Mouse (Mus musculus) thymus, adult 18-20 months (tissue): ENCODE results near the gene Tmem270.
"Not testable (repeated sequence)": the region's sequence is repeated elsewhere in the genome, so short reads cannot be mapped to it uniquely, and the experiment has no call there.

ENCODE experiments used
- DNase-seq, 2 experiments: peaks; one replicate each; pipeline ENCODE4 v3.0.0; 2022; ENCODE audit warnings: mixed read lengths in 2 of 2

The Tmem270 gene

GRCm38 (mm10) chr5:134906633-134907032 is at the start of gene Tmem270:
Gene Tmem270 (minus strand): TSS chr5:134906733.
- no peak for DNase-seq

- DNase-seq, result no peak
These were observed 49.0 kb upstream of the Tmem270 start for GRCm38 (mm10) chr5:134955491-134955890.

GRCm38 (mm10) chr5:134951053-134951884 is 44.7 kb upstream of the Tmem270 start:
- peak; percentile 50 to 67 for DNase-seq

GRCm38 (mm10) chr5:134948085-134948439 is 41.5 kb upstream of the Tmem270 start:
- no peak for DNase-seq

- no peak for DNase-seq
These were observed 41.0 kb upstream of the Tmem270 start for GRCm38 (mm10) chr5:134947420-134948084.

GRCm38 (mm10) chr5:134946857-134947255 is 40.3 kb upstream of the Tmem270 start, which contains the start of gene Cldn4:
Gene Cldn4 (minus strand): TSS chr5:134946934.
- DNase-seq, result peak; percentile 69 to 79

GRCm38 (mm10) chr5:134946063-134946856 is 39.7 kb upstream of the Tmem270 start:
- DNase-seq, result no peak

- DNase-seq, result no peak
These were observed 38.9 kb upstream of the Tmem270 start for GRCm38 (mm10) chr5:134945266-134945959.

GRCm38 (mm10) chr5:134944179-134944578 is 37.6 kb upstream of the Tmem270 start:
- DNase-seq, result no peak

- DNase-seq, result no peak
These were observed 36.2 kb upstream of the Tmem270 start for GRCm38 (mm10) chr5:134942740-134943139.

GRCm38 (mm10) chr5:134941472-134942209 is 35.1 kb upstream of the Tmem270 start:
- DNase-seq, result peak; percentile 41 to 72

- not testable (repeated sequence) for DNase-seq
These were observed 33.0 kb upstream of the Tmem270 start for GRCm38 (mm10) chr5:134939554-134939953.

GRCm38 (mm10) chr5:134939069-134939468 is 32.5 kb upstream of the Tmem270 start:
- DNase-seq, result no peak

- no peak for DNase-seq
These were observed 30.2 kb upstream of the Tmem270 start for GRCm38 (mm10) chr5:134936626-134937185.

- no peak for DNase-seq
These were observed 29.5 kb upstream of the Tmem270 start for GRCm38 (mm10) chr5:134936051-134936450.

- no peak for DNase-seq
These were observed 28.1 kb upstream of the Tmem270 start for GRCm38 (mm10) chr5:134934666-134935065.

- peak in 1 of 2 experiments; percentile 37 for DNase-seq
These were observed 27.2 kb upstream of the Tmem270 start for GRCm38 (mm10) chr5:134933686-134934085.

- DNase-seq, result peak in 1 of 2 experiments; percentile 60
These were observed 26.7 kb upstream of the Tmem270 start for GRCm38 (mm10) chr5:134933281-134933680.

- DNase-seq, result peak in 1 of 2 experiments; percentile 66
These were observed 26.4 kb upstream of the Tmem270 start for GRCm38 (mm10) chr5:134932903-134933276.

GRCm38 (mm10) chr5:134932179-134932902 is 25.8 kb upstream of the Tmem270 start, which contains the start of gene Mettl27:
Gene Mettl27 (plus strand): TSS chr5:134932368.
- peak; percentile 87 to 93 for DNase-seq

- DNase-seq, result no peak
These were observed 23.5 kb upstream of the Tmem270 start for GRCm38 (mm10) chr5:134929988-134930387.
